Mouse (Mus musculus) intestine, embryonic 15.5 days (tissue): ENCODE results near the gene Gm10428. TPM values are rescaled to one million over a fixed set of nuclear protein-coding genes. Genes with fewer than 3 reads are reported as not detected.

Experiments
- ATAC-seq: fragments of 200-750 bp; cut with Nextera tagmentation; 2 replicates; pipeline ENCODE4 v1.8.0; 2017; ENCODE audit warnings: moderate TSS enrichment, moderate library complexity
- H3K27ac ChIP-seq: fragments of 300-500 bp; sonication (generic); 2 replicates; pipeline ENCODE4 v1.5.1; 2015; ENCODE audit warnings: mild to moderate bottlenecking, inconsistent platforms
- H3K27me3 ChIP-seq: fragments of 300-500 bp; sonication (generic); replicated peaks from 2 replicates; pipeline ENCODE4 v1.6.1; 2015; ENCODE audit warnings: inconsistent platforms
- H3K36me3 ChIP-seq: fragments of 300-500 bp; sonication (generic); 2 replicates; pipeline ENCODE4 v1.6.1; 2015; ENCODE audit warnings: inconsistent platforms
- H3K4me1 ChIP-seq: fragments of 300-500 bp; sonication (generic); replicated peaks from 2 replicates; pipeline ENCODE4 v1.6.1; 2015; ENCODE audit warnings: inconsistent platforms
- H3K4me2 ChIP-seq: fragments of 300-500 bp; sonication (generic); replicated peaks from 2 replicates; pipeline ENCODE4 v1.6.1; 2015; ENCODE audit warnings: mild to moderate bottlenecking, inconsistent platforms
- H3K4me3 ChIP-seq: fragments of 300-500 bp; sonication (generic); replicated peaks from 2 replicates; pipeline ENCODE4 v1.5.1; 2015; ENCODE audit warnings: inconsistent platforms
- H3K9ac ChIP-seq: fragments of 300-500 bp; sonication (generic); 2 replicates; pipeline ENCODE4 v1.6.1; 2015; ENCODE audit warnings: inconsistent platforms
- H3K9me3 ChIP-seq: fragments of 300-500 bp; sonication (generic); 2 replicates; pipeline ENCODE4 v1.6.1; 2016; ENCODE audit warnings: inconsistent platforms
- WGBS: fragments of 180-500 bp; shearing (Covaris S2); methylation state at CpG from one replicate; pipeline ENCODE4 v1.1.7; 2015; 5-methylcytosine and 5-hydroxymethylcytosine counted together
- polyA plus RNA-seq: library from polyadenylated mRNA; unstranded; fragments of >200 nt; fragmentation: Nextera tagmentation; extraction: Ambion mirVana; gene quantifications from 2 replicates; pipeline ENCODE4 v1.2.1, GENCODE M21; 2015

The Gm10428 gene
- not detected in 2 replicates for polyA plus RNA-seq

- Histone ChIP-seq H3K27ac (no peak within 1 kb of the TSS), H3K4me1 (peaks cover 9% of the 10 kb centered on the region; the same call in 1 of the 2 replicates), H3K9me3 (no peaks in the 10 kb centered on the region), H3K4me3 (no peak within 1 kb of the TSS), H3K27me3 (peaks cover 4% of the 10 kb centered on the region; the same call in 1 of the 2 replicates), H3K4me2 (no peak within 1 kb of the TSS), H3K36me3 (no peaks in the 10 kb centered on the region), H3K9ac (no peak within 1 kb of the TSS)
- 88% methylated on average over 8 of the region's 8 CpGs for WGBS
- ATAC-seq, result no peak
Measured at GRCm38 (mm10) chr11:62752780-62753179, at the start of gene Gm10428. TSS of gene Gm10428 (plus strand) at chr11:62753100.

DNA sequence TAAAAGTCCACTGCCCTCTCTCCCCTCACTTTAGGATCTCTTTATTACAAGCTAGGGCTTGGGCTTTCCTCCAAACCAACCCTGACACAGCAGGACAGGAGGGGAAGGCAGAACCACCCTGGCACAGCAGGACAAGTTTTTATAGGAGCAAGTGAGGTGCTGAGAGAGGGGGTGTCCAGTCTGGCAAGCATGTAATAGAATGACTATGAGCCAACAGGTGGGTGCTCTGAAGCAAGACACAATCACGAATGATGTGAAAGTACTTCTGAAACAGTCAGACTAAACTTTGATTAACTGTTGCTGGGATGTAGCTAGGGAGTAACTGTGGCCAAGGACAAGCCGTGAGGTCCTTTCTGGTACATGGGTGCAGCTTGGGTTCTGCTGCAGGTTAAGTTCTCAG, 46.8 kb upstream of the Gm10428 start:
- Histone ChIP-seq H3K27me3 (no peaks in the 10 kb centered on the region), H3K4me3 (no peak overlapping the region), H3K27ac (no peak overlapping the region), H3K4me1 (no peaks in the 10 kb centered on the region), H3K9me3 (no peaks in the 10 kb centered on the region), H3K9ac (no peak overlapping the region), H3K36me3 (no peaks in the 10 kb centered on the region), H3K4me2 (no peak overlapping the region)
- no peak for ATAC-seq
- 90% methylated on average over 2 of the region's 2 CpGs for WGBS

DNA sequence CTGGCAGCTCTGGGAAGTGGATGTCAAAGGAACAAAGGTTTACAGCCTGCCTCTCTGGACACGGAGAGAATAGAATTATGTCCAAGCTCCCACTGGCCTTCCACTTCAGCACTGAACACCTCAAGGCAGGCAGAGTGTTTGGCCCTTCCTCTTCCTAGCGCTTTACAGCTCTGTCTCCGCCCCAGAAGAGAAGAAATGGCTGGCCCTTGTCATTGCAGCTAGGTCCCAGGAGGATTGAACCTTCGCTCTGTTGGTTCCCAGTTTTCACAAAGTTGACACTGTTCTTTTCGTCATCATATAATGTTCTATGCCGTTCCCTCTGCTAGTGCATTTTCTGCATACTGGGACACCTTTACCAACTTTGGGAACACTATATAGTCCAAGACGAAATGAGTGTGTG, 44.6 kb upstream of the Gm10428 start:
- Histone ChIP-seq H3K4me1 (no peaks in the 10 kb centered on the region), H3K27me3 (no peaks in the 10 kb centered on the region), H3K9me3 (no peaks in the 10 kb centered on the region), H3K9ac (no peak overlapping the region), H3K4me2 (no peak overlapping the region), H3K27ac (no peak overlapping the region), H3K36me3 (no peaks in the 10 kb centered on the region), H3K4me3 (no peak overlapping the region)
- WGBS, result 73% methylated on average over 7 of the region's 7 CpGs
- ATAC-seq, result no peak

- Histone ChIP-seq H3K4me1 (no peaks in the 10 kb centered on the region), H3K4me2 (no peak overlapping the region), H3K27me3 (no peaks in the 10 kb centered on the region), H3K4me3 (no peak overlapping the region), H3K27ac (no peak overlapping the region), H3K9me3 (no peaks in the 10 kb centered on the region), H3K9ac (no peak overlapping the region), H3K36me3 (no peaks in the 10 kb centered on the region)
- ATAC-seq, result no peak
- WGBS, result 81% methylated on average over 5 of the region's 5 CpGs
Measured at GRCm38 (mm10) chr11:62710657-62711056, 42.2 kb upstream of the Gm10428 start.

GRCm38 (mm10) chr11:62728276-62728675, 24.6 kb upstream of the Gm10428 start:
- ATAC-seq, result no peak
- H3K9me3 ChIP-seq, result no peaks in the 10 kb centered on the region
- no peak overlapping the region for H3K4me3 ChIP-seq
- no peak overlapping the region for H3K4me2 ChIP-seq
- H3K27ac ChIP-seq, result no peak overlapping the region
- H3K27me3 ChIP-seq, result no peaks in the 10 kb centered on the region
- no peak overlapping the region for H3K9ac ChIP-seq
- no peaks in the 10 kb centered on the region for H3K4me1 ChIP-seq
- 91% methylated on average over 8 of the region's 8 CpGs for WGBS
- H3K36me3 ChIP-seq, result no peaks in the 10 kb centered on the region

- H3K27me3 ChIP-seq, result no peaks in the 10 kb centered on the region
- no peaks in the 10 kb centered on the region for H3K4me1 ChIP-seq
Measured at GRCm38 (mm10) chr11:62731311-62732021, 21.4 kb upstream of the Gm10428 start, which contains the start of gene Zfp287. TSS of gene Zfp287 (minus strand) at chr11:62731905.

DNA sequence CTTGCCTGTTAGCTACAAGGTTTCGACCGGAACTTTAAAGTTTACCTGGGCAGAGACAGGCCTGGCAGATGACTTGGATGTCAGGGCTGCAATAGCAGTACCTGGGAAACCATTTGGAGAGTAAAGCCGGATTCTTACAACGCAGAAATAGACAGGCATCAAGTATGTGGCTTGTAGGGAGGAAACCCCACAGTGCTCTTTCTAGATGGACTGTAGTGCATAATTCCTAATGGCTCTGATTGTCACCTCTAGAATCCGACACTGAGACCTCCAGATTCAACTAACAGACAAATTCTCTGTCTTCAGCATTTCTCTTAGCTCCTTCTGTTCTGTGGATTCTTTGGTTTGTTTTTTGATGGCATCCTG, 20.9 kb upstream of the Gm10428 start:
- H3K4me2 ChIP-seq, result peak overlapping the region; percentile 85
- H3K4me1 ChIP-seq, result no peaks in the 10 kb centered on the region
- H3K27ac ChIP-seq, result no peak overlapping the region
- H3K27me3 ChIP-seq, result no peaks in the 10 kb centered on the region
- H3K9ac ChIP-seq, result no peak overlapping the region
- peak overlapping the region; percentile 64 for H3K4me3 ChIP-seq
- no peaks in the 10 kb centered on the region for H3K36me3 ChIP-seq
- no peak for ATAC-seq
- 25% methylated on average over 5 of the region's 5 CpGs for WGBS
- H3K9me3 ChIP-seq, result no peaks in the 10 kb centered on the region

More at GRCm38 (mm10) chr11:62731311-62732021, 21.4 kb upstream of the Gm10428 start, which contains the start of gene Zfp287:
- ATAC-seq, result peak; percentile 99
- Histone ChIP-seq H3K9me3 (no peaks in the 10 kb centered on the region), H3K9ac (peak within 1 kb of the TSS; percentile 70), H3K4me2 (peak within 1 kb of the TSS; percentile 85), H3K4me3 (peak within 1 kb of the TSS; percentile 64), H3K36me3 (no peaks in the 10 kb centered on the region), H3K27ac (peak within 1 kb of the TSS; percentile 66)
- WGBS, result under 1% methylated on average over 48 of the region's 48 CpGs

GRCm38 (mm10) chr11:62732665-62733064, 20.2 kb upstream of the Gm10428 start:
- no peak for ATAC-seq

GRCm38 (mm10) chr11:62741186-62741585, 11.7 kb upstream of the Gm10428 start:
- WGBS, result 89% methylated on average over 2 of the region's 2 CpGs
- Histone ChIP-seq H3K9me3 (no peaks in the 10 kb centered on the region), H3K27ac (no peak overlapping the region), H3K9ac (no peak overlapping the region), H3K4me3 (no peak overlapping the region), H3K4me2 (no peak overlapping the region), H3K4me1 (no peaks in the 10 kb centered on the region), H3K36me3 (no peaks in the 10 kb centered on the region), H3K27me3 (no peaks in the 10 kb centered on the region)
- ATAC-seq, result no peak

More at GRCm38 (mm10) chr11:62732665-62733064, 20.2 kb upstream of the Gm10428 start:
- H3K27ac ChIP-seq, result no peak overlapping the region
- no peaks in the 10 kb centered on the region for H3K4me1 ChIP-seq
- H3K36me3 ChIP-seq, result no peaks in the 10 kb centered on the region
- H3K9me3 ChIP-seq, result no peaks in the 10 kb centered on the region
- WGBS, result 73% methylated on average over 3 of the region's 3 CpGs
- no peak overlapping the region for H3K9ac ChIP-seq
- no peak overlapping the region for H3K4me3 ChIP-seq
- no peak overlapping the region for H3K4me2 ChIP-seq
- H3K27me3 ChIP-seq, result no peaks in the 10 kb centered on the region

- no peak for ATAC-seq
- no peak overlapping the region for H3K4me2 ChIP-seq
- H3K27ac ChIP-seq, result no peak overlapping the region
- no peak overlapping the region for H3K4me3 ChIP-seq
- H3K36me3 ChIP-seq, result no peaks in the 10 kb centered on the region
- WGBS, result 79% methylated on average over 10 of the region's 10 CpGs
- H3K4me1 ChIP-seq, result 0 out of 2 replicates have a peak, but pooled peaks cover 2% of the 10 kb centered on the region
- no peaks in the 10 kb centered on the region for H3K9me3 ChIP-seq
- no peak overlapping the region for H3K9ac ChIP-seq
- H3K27me3 ChIP-seq, result no peaks in the 10 kb centered on the region
Measured at GRCm38 (mm10) chr11:62742261-62742957, 10.5 kb upstream of the Gm10428 start.

GRCm38 (mm10) chr11:62744103-62744502, 8.8 kb upstream of the Gm10428 start:
- no peak overlapping the region for H3K4me2 ChIP-seq
- H3K4me1 ChIP-seq, result 0 out of 2 replicates have a peak, but pooled peaks cover 2% of the 10 kb centered on the region
- peak; percentile 70; the same call in 1 of the 2 replicates for ATAC-seq
- H3K27me3 ChIP-seq, result peaks cover 5% of the 10 kb centered on the region; the same call in 1 of the 2 replicates
- WGBS, result 44% methylated on average over 5 of the region's 5 CpGs
- H3K9ac ChIP-seq, result no peak overlapping the region
- no peak overlapping the region for H3K4me3 ChIP-seq
- no peak overlapping the region for H3K27ac ChIP-seq
- no peaks in the 10 kb centered on the region for H3K36me3 ChIP-seq
- no peaks in the 10 kb centered on the region for H3K9me3 ChIP-seq

DNA sequence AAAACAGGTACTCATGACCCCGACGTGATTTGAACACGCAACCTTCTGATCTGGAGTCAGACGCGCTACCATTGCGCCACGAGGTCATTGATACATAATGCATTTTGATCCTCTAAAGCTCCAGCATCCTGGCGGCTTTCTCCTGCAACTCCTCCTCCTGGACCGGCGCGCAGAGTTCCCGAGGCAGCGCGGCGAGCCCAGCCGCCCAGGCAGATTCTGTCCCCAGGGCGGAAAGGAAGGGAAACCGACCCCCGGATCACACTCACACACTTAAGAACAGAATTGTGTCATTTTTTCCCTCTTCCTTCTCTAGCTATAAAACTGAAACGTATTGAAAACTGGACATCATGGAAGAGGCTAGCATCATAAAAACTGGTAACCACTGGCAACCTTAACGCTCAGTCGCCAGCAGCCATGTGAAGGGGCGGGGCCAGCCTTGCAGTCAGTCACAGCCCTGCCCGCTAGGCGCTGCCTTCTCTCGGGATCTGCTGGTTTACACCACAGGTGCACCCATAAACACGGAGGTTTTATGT, 6.8 kb upstream of the Gm10428 start:
- Histone ChIP-seq H3K4me2 (peak overlapping the region; percentile 66), H3K4me1 (0 out of 2 replicates have a peak, but pooled peaks cover 2% of the 10 kb centered on the region), H3K27ac (no peak overlapping the region), H3K9me3 (no peaks in the 10 kb centered on the region), H3K27me3 (peaks cover 5% of the 10 kb centered on the region; the same call in 1 of the 2 replicates), H3K4me3 (peak overlapping the region; percentile 34), H3K9ac (no peak overlapping the region), H3K36me3 (no peaks in the 10 kb centered on the region)
- ATAC-seq, result peak; percentile 77
- 4% methylated on average over 27 of the region's 27 CpGs for whole genome bisulfite sequencing
